Comparison of ENCODE assay signal across 8 mouse cellular contexts in the genomic region with DNA sequence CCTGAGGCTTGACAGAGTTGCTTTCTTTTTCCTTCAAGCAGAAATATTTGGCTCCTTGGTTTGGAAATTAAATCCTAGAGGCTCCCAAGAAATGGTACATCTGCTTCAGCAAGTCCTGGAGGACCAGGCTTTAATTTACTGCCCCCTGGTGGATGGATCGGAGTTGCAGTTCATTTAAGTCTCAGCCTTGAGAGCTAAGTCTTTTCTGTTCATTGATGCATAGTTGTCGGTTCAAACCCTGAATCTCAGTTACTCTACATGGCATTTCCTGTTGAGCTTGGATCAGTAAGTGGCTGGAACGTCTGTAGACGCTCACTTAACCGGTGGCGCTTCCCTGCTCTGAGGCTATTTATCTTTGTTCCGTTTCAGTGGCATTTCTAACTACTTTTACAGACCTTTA.
A peak's percentile ranks its signal among the peaks of the same experiment; 100 is the strongest.
DNase-seq lines count a peak whose midpoint lies in the region.

No protein-coding gene starts in this region.

- DNase-seq in cerebellum, adult 18-20 months: peak; percentile 18 to 31
- no peak for DNase-seq in cerebellum, adult 9-11 months
- peak; percentile 51 to 54 for DNase-seq in B cell, adult 2 months
- DNase-seq in c-Kit-positive CD71-negative TER-119-negative erythroid progenitor cells, embryonic 14.5 days (ENCODE audit: low read depth): peak; percentile 50
- peak; percentile 57 for DNase-seq in gastrocnemius, postnatal 10 days
- peak; percentile 76 to 80 for DNase-seq in kidney, postnatal 4 days
- DNase-seq in lung, postnatal 14 days: peak; percentile 70
- DNase-seq in testis, postnatal 10 days (ENCODE audit: low spot score): peak; percentile 83
